Mouse (Mus musculus) limb, embryonic 10.5 days (tissue): ENCODE data around the gene Depdc5. TPM values are rescaled to one million over a fixed set of nuclear protein-coding genes. Genes with fewer than 3 reads are reported as not detected.
"Not testable (repeated sequence)": the region's sequence is repeated elsewhere in the genome, so short reads cannot be mapped to it uniquely, and the experiment has no call there.

Experiments used
- DNase-seq: peaks from one replicate; pipeline ENCODE4 v3.0.0-alpha.2; 2017; ENCODE audit warnings: low spot score
- H3K27ac ChIP-seq: fragments of 300-500 bp; sonication (generic); 2 replicates; pipeline ENCODE4 v1.5.1; 2016; ENCODE audit warnings: mild to moderate bottlenecking
- H3K27me3 ChIP-seq: fragments of 300-500 bp; sonication (generic); 2 replicates; pipeline ENCODE4 v1.6.1; 2016; ENCODE audit warnings: low read depth, mild to moderate bottlenecking; ENCODE audit not compliant: poor library complexity, severe bottlenecking
- H3K36me3 ChIP-seq: fragments of 300-500 bp; sonication (generic); 2 replicates; pipeline ENCODE4 v1.6.1; 2016; ENCODE audit warnings: mild to moderate bottlenecking, moderate library complexity
- H3K4me1 ChIP-seq: fragments of 300-500 bp; sonication (generic); 2 replicates; pipeline ENCODE4 v1.6.1; 2016
- H3K4me3 ChIP-seq: fragments of 300-500 bp; sonication (generic); 2 replicates; pipeline ENCODE4 v1.5.1; 2016; ENCODE audit warnings: mild to moderate bottlenecking, moderate library complexity
- H3K9me3 ChIP-seq: fragments of 300-500 bp; sonication (generic); replicated peaks from 2 replicates; pipeline ENCODE4 v1.6.1; 2016; ENCODE audit warnings: mild to moderate bottlenecking
- WGBS: fragments of 180-500 bp; shearing (Covaris S2); methylation state at CpG from one replicate; pipeline ENCODE4 v1.1.7; 2016; 5-methylcytosine and 5-hydroxymethylcytosine counted together
- polyA plus RNA-seq: library from polyadenylated mRNA; unstranded; fragments of >200 nt; fragmentation: Nextera tagmentation; extraction: Ambion mirVana; gene quantifications from 2 replicates; pipeline ENCODE4 v1.2.1, GENCODE M21; 2016

Depdc5 gene
- polyA plus RNA-seq, 1 experiment from 2014 or later = 37.9 TPM

GRCm38 (mm10) chr5:33030425-33031175 lies 167.1 kb downstream of the Depdc5 start:
- WGBS = 77% methylated on average over 4 of the region's 4 CpGs
- Histone ChIP-seq H3K27me3 (no peaks in the 10 kb centered on the region), H3K36me3 (peaks cover 30% of the 10 kb centered on the region), H3K4me3 (no peak overlapping the region), H3K27ac (no peak overlapping the region), H3K9me3 (no peaks in the 10 kb centered on the region), H3K4me1 (peaks cover 9% of the 10 kb centered on the region; the same call in 1 of the 2 replicates)
- DNase-seq = no peak

GRCm38 (mm10) chr5:33032036-33032773 lies 168.7 kb downstream of the Depdc5 start:
- Histone ChIP-seq H3K4me3 (no peak overlapping the region), H3K36me3 (peaks cover 17% of the 10 kb centered on the region), H3K4me1 (peaks cover 9% of the 10 kb centered on the region; the same call in 1 of the 2 replicates), H3K27me3 (no peaks in the 10 kb centered on the region), H3K27ac (no peak overlapping the region), H3K9me3 (no peaks in the 10 kb centered on the region)
- WGBS = 86% methylated on average over 10 of the region's 10 CpGs
- no peak for DNase-seq

- Histone ChIP-seq H3K4me1 (peaks cover 9% of the 10 kb centered on the region; the same call in 1 of the 2 replicates), H3K9me3 (no peaks in the 10 kb centered on the region), H3K27ac (no peak overlapping the region), H3K36me3 (peaks cover 12% of the 10 kb centered on the region), H3K4me3 (no peak overlapping the region), H3K27me3 (no peaks in the 10 kb centered on the region)
- WGBS = 3% methylated on average over 4 of the region's 4 CpGs
- peak; percentile 92 for DNase-seq
Observed at GRCm38 (mm10) chr5:33033121-33033520, 169.6 kb downstream of the Depdc5 start.

GRCm38 (mm10) chr5:33033633-33034032 lies 170.1 kb downstream of the Depdc5 start:
- not testable (repeated sequence) for H3K4me1 ChIP-seq, H3K9me3 ChIP-seq, H3K4me3 ChIP-seq, DNase-seq, H3K36me3 ChIP-seq, H3K27me3 ChIP-seq, H3K27ac ChIP-seq
- WGBS = 49% methylated on average over 8 of the region's 8 CpGs

GRCm38 (mm10) chr5:33034100-33034499 lies 170.6 kb downstream of the Depdc5 start:
- H3K27ac ChIP-seq = no peak overlapping the region
- DNase-seq = peak; percentile 37
- no peaks in the 10 kb centered on the region for H3K27me3 ChIP-seq
- peaks cover 9% of the 10 kb centered on the region; the same call in 1 of the 2 replicates for H3K4me1 ChIP-seq
- no peak overlapping the region for H3K4me3 ChIP-seq
- H3K9me3 ChIP-seq = no peaks in the 10 kb centered on the region
- WGBS = 18% methylated on average over 7 of the region's 7 CpGs
- H3K36me3 ChIP-seq = peaks cover 2% of the 10 kb centered on the region

- DNase-seq = no peak
- peaks cover 9% of the 10 kb centered on the region; the same call in 1 of the 2 replicates for H3K4me1 ChIP-seq
- H3K4me3 ChIP-seq = no peak overlapping the region
- WGBS = 36% methylated on average over 3 of the region's 3 CpGs
- no peaks in the 10 kb centered on the region for H3K9me3 ChIP-seq
- H3K27ac ChIP-seq = no peak overlapping the region
- no peaks in the 10 kb centered on the region for H3K27me3 ChIP-seq
- H3K36me3 ChIP-seq = no peaks in the 10 kb centered on the region
Observed at GRCm38 (mm10) chr5:33034916-33035315, 171.4 kb downstream of the Depdc5 start.

- Histone ChIP-seq H3K4me3 (peak overlapping the region; percentile 21), H3K4me1 (peaks cover 6% of the 10 kb centered on the region; the same call in 1 of the 2 replicates), H3K27me3 (no peaks in the 10 kb centered on the region), H3K27ac (no peak overlapping the region), H3K36me3 (no peaks in the 10 kb centered on the region), H3K9me3 (no peaks in the 10 kb centered on the region)
- WGBS = 49% methylated on average over 13 of the region's 13 CpGs
- DNase-seq = peak; percentile 27
Observed at GRCm38 (mm10) chr5:33038656-33039509, 175.4 kb downstream of the Depdc5 start.

- Histone ChIP-seq H3K27ac (no peak overlapping the region), H3K36me3 (no peaks in the 10 kb centered on the region), H3K27me3 (no peaks in the 10 kb centered on the region), H3K4me1 (no peaks in the 10 kb centered on the region), H3K4me3 (peak overlapping the region; percentile 21), H3K9me3 (no peaks in the 10 kb centered on the region)
- DNase-seq = peak; percentile 75
- WGBS = 5% methylated on average over 13 of the region's 13 CpGs
Observed at GRCm38 (mm10) chr5:33039510-33039911, 176.0 kb downstream of the Depdc5 start.

- not testable (repeated sequence) for H3K36me3 ChIP-seq, DNase-seq, H3K9me3 ChIP-seq, H3K4me3 ChIP-seq, H3K27ac ChIP-seq, H3K27me3 ChIP-seq, H3K4me1 ChIP-seq
- 83% methylated on average over 1 of the region's 1 CpGs for WGBS
Observed at GRCm38 (mm10) chr5:33040735-33041134, 177.2 kb downstream of the Depdc5 start.

GRCm38 (mm10) chr5:33043397-33043796 lies 179.9 kb downstream of the Depdc5 start:
- Histone ChIP-seq H3K27me3 (no peaks in the 10 kb centered on the region), H3K4me1 (no peaks in the 10 kb centered on the region), H3K4me3 (no peak overlapping the region), H3K27ac (no peak overlapping the region), H3K9me3 (no peaks in the 10 kb centered on the region), H3K36me3 (no peaks in the 10 kb centered on the region)
- 54% methylated on average over 10 of the region's 10 CpGs for WGBS
- no peak for DNase-seq
